Mouse (Mus musculus): ENCODE results near the gene Kbtbd6. TPM values are rescaled to one million over a fixed set of nuclear protein-coding genes. Genes with fewer than 3 reads are reported as not detected.

Gene Kbtbd6
- polyA plus RNA-seq, 1 experiment from 2014 or later: 4.0 TPM

DNA sequence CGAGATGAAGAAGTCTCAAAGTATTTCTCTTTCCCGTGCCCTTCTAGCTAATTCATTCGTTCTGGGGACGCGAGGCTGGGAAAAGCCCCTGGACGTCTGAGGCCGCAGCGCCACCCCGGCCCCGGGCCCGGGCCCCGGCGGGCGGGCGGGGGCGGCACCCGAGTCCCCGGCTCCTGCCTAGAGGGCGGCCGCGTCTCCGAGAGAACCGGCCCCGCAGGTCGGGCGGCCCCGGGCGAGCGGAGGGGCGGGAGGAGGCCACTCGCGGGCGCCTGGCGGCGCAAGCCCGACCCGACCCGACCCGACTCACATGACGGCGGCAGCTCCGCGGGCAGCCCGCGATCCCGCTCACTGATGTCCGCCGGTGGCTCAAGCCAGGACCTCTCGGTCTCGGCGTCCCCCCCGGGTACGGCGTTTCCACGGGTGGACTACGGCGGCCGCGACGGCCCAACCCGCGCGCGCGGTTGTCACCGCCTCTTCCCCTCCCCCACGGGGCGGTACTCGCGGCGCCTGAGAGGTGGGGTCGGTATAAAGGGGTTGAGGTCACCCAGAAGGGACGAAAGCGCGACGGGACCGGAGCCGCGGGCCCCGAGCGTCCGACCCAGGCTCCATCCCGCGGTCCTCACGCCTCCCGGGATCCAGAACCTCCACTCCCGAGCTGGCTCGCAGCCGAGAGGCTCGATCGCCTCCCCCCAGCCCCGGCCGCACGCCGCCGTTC lies 29.1 kb downstream of the Kbtbd6 start, which contains the start of gene Elf1:
TSS of gene Elf1 (plus strand) at position 571 of the 715 bp plus-strand sequence.
- no peaks in the 10 kb centered on the region for H3K9me3 ChIP-seq (ENCODE audit: low read length)
- 0% methylated on average over 91 of the region's 96 CpGs for WGBS
- peak within 1 kb of the TSS; percentile 99 for H3K4me3 ChIP-seq (ENCODE audit: low read length)
- peak within 1 kb of the TSS; percentile 99 for H3K27ac ChIP-seq (ENCODE audit: low read length)
- ATAC-seq (ENCODE audit: low FRiP score, low TSS enrichment): peak; percentile 82
- peaks cover 29% of the 10 kb centered on the region for H3K4me1 ChIP-seq (ENCODE audit: insufficient read depth, low read length)
- no peaks in the 10 kb centered on the region for H3K27me3 ChIP-seq (ENCODE audit: insufficient read depth, low read length)
- peak within 1 kb of the TSS; percentile 94 for H3K9ac ChIP-seq (replicated peaks; ENCODE audit: low read length)
- H3K4me2 ChIP-seq (replicated peaks; ENCODE audit: low read depth, low read length): peak within 1 kb of the TSS; percentile 85
- H3K36me3 ChIP-seq (ENCODE audit: insufficient read depth, low read length): peaks cover 6% of the 10 kb centered on the region

DNA sequence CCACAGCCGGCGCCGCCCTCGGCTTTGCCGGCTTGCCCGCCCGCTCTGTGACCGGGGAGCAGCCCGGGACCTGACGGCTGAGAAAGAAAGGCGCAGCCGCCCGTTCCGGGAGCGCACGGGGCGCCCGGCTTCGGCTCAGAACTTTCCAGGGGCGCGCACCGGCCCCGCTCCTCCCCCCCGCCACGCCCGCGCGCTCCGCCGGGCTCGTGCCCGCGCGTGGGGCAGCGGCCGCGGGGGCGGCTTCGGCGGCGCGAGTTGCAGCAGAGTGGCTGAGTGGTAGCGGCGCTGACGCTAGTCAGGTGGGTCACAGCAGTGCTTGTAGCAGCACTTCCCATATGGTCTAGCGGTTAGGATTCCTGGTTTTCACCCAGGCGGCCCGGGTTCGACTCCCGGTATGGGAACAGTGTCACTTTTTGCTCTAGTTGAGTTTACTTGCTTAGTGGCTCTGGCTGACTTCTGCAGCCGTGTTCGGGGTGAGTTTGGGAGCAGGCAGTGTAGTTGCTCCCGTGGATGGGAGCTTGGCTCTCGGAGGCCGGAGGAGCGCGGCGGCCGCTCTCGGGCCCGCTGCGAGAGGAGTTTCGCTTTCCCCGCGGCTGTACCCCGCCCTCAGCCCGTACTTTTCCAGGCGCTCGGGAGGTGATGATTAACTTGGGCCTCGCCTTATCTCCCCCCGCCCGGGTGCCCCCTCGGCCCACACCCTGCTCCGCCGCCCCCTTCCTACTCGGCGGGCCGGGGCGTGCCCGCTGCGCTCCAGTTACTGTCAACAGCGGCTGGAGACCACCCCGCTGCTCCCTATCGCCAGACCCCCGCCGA lies 29.9 kb downstream of the Kbtbd6 start, which contains the start of gene Wbp4:
TSS of gene Wbp4 (minus strand) at position 182 of the 813 bp plus-strand sequence.
- WGBS: under 1% methylated on average over 85 of the region's 86 CpGs

DNA sequence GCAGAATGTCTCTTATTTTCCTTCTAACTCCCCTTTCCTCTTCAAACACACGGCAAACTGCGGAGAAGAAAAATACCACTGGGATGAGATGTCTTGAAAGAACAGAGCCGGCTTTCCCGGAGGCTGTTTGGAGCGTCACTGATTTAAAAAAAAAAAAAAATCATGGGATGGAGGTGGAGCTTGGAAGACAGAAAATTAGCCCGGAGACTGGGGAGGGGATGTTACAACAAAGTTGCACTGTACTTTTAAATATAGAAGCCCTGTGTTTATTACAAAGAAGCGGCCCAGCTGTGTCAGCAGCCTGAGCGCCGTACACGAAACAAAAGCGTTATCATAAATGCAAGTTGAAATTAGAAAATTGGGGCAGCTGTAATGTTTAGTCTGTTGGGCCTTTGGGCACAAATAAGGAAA lies 30.6 kb downstream of the Kbtbd6 start:
- peak overlapping the region; percentile 94 for H3K9ac ChIP-seq (replicated peaks; ENCODE audit: low read length)
- no peaks in the 10 kb centered on the region for H3K36me3 ChIP-seq (ENCODE audit: insufficient read depth, low read length)
- peak overlapping the region; percentile 99 for H3K4me3 ChIP-seq (ENCODE audit: low read length)
- no peak; the same call in 1 of the 2 replicates for ATAC-seq (ENCODE audit: low FRiP score, low TSS enrichment)
- WGBS: 0% methylated on average over 11 of the region's 11 CpGs
- no peaks in the 10 kb centered on the region for H3K27me3 ChIP-seq (ENCODE audit: insufficient read depth, low read length)
- peak overlapping the region; percentile 99 for H3K27ac ChIP-seq (ENCODE audit: low read length)
- peaks cover 39% of the 10 kb centered on the region for H3K4me1 ChIP-seq (ENCODE audit: insufficient read depth, low read length)
- no peaks in the 10 kb centered on the region for H3K9me3 ChIP-seq (ENCODE audit: low read length)
- H3K4me2 ChIP-seq (replicated peaks; ENCODE audit: low read depth, low read length): peak overlapping the region; percentile 85

More for the DNA sequence above, 29.9 kb downstream of the Kbtbd6 start, which contains the start of gene Wbp4:
- Histone ChIP-seq H3K27me3 (ENCODE audit: insufficient read depth, low read length) (no peaks in the 10 kb centered on the region), H3K27ac (ENCODE audit: low read length) (peak within 1 kb of the TSS; percentile 99), H3K4me2 (replicated peaks; ENCODE audit: low read depth, low read length) (peak within 1 kb of the TSS; percentile 85), H3K9me3 (ENCODE audit: low read length) (no peaks in the 10 kb centered on the region), H3K9ac (replicated peaks; ENCODE audit: low read length) (peak within 1 kb of the TSS; percentile 94), H3K4me3 (ENCODE audit: low read length) (peak within 1 kb of the TSS; percentile 99), H3K36me3 (ENCODE audit: insufficient read depth, low read length) (peaks cover 4% of the 10 kb centered on the region), H3K4me1 (ENCODE audit: insufficient read depth, low read length) (peaks cover 32% of the 10 kb centered on the region)
- peak; percentile 93 for ATAC-seq (ENCODE audit: low FRiP score, low TSS enrichment)

DNA sequence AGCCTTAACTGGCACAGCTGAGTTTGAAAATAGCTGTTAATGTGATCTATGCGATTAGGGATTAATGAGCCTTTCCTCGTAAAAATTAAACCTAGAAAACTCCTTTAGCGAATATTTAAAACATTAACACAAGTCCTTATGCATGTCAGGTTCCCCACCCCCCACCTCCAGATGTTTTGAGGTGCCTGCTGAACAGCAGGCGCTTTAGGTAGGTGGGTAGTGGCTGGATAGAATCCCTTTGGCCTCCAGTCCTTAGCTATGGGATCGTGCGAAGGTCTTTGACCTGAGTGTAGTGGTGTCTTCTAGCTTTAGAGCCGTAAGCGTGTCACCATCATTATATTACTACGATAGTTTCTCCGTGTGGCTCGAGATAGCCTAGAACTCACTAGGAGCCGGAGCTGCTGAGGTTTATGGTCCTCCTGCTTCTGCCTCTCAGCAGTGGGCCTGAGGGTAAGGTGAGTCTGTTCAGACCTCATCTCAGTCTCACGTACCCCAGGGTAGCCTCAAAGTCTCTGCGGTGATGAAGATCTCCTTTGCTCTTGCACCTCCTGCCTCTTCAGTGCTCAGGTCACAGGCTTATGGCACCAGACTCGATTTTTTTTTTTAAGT lies 31.2 kb downstream of the Kbtbd6 start:
- no peaks in the 10 kb centered on the region for H3K9me3 ChIP-seq (ENCODE audit: low read length)
- peak overlapping the region; percentile 99 for H3K4me3 ChIP-seq (ENCODE audit: low read length)
- no peak for ATAC-seq (ENCODE audit: low FRiP score, low TSS enrichment)
- 14% methylated on average over 15 of the region's 15 CpGs for whole genome bisulfite sequencing
- no peaks in the 10 kb centered on the region for H3K27me3 ChIP-seq (ENCODE audit: insufficient read depth, low read length)
- peak overlapping the region; percentile 85 for H3K4me2 ChIP-seq (replicated peaks; ENCODE audit: low read depth, low read length)
- H3K36me3 ChIP-seq (ENCODE audit: insufficient read depth, low read length): no peaks in the 10 kb centered on the region
- H3K4me1 ChIP-seq (ENCODE audit: insufficient read depth, low read length): peaks cover 45% of the 10 kb centered on the region
- peak overlapping the region; percentile 94 for H3K9ac ChIP-seq (replicated peaks; ENCODE audit: low read length)
- peak overlapping the region; percentile 99 for H3K27ac ChIP-seq (ENCODE audit: low read length)

DNA sequence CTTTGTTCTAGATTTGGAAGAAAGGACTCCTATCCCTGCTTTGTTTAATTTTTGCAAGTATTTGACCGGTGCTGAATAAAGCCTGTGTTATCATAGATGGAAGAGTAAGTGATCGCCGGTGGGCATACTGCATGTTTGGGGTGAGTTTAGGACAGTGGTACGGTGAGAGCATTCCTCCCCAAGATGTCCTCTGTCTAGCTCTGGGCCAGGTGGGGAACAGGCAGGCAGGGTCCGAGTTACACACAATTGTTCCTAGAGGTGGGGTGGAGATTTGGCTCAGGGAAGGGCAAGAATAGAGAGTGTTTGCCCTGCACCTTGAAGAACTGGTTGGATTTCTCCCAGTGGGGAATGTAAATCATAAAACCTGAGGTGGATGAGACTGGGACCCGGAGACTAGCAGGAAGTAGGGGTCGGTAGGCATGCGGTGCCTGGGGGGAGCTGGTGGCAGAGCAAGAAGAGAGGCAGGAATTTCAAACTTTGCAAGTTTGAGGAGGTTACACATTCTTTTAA lies 32.0 kb downstream of the Kbtbd6 start:
- Histone ChIP-seq H3K4me2 (replicated peaks; ENCODE audit: low read depth, low read length) (peak overlapping the region; percentile 85), H3K4me3 (ENCODE audit: low read length) (peak overlapping the region; percentile 99), H3K9ac (replicated peaks; ENCODE audit: low read length) (peak overlapping the region; percentile 94), H3K4me1 (ENCODE audit: insufficient read depth, low read length) (peaks cover 50% of the 10 kb centered on the region), H3K27me3 (ENCODE audit: insufficient read depth, low read length) (no peaks in the 10 kb centered on the region), H3K36me3 (ENCODE audit: insufficient read depth, low read length) (no peaks in the 10 kb centered on the region), H3K9me3 (ENCODE audit: low read length) (no peaks in the 10 kb centered on the region), H3K27ac (ENCODE audit: low read length) (peak overlapping the region; percentile 99)
- no peak for ATAC-seq (ENCODE audit: low FRiP score, low TSS enrichment)
- WGBS: 58% methylated on average over 8 of the region's 8 CpGs

DNA sequence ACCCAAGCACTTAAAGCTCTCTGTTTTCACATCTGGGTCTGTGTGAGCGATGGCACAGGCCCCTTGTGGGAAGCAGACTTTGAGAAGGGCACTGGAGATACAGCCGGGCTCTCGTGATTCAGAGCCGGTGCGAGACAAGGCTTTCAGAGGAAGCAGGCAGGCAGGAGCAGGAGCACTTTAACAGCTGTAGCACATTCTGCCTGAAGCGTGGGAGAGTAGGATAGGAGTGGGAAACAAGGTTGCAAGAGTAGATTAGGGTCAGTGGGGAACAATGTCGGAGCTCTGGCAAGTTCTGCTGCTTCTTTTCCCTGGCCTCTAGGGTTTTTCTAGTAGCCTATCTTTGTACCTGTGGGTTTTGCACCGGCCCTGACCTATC lies 35.0 kb downstream of the Kbtbd6 start:
- H3K9ac ChIP-seq (replicated peaks; ENCODE audit: low read length): peak overlapping the region; percentile 60
- peaks cover 39% of the 10 kb centered on the region for H3K4me1 ChIP-seq (ENCODE audit: insufficient read depth, low read length)
- 11% methylated on average over 8 of the region's 8 CpGs for WGBS
- H3K36me3 ChIP-seq (ENCODE audit: insufficient read depth, low read length): 0 out of 2 replicates have a peak, but pooled peaks cover 2% of the 10 kb centered on the region
- 0 out of 2 replicates have a peak, but pooled peaks have one; percentile 0 for ATAC-seq (ENCODE audit: low FRiP score, low TSS enrichment)
- peak overlapping the region; percentile 70 for H3K4me2 ChIP-seq (replicated peaks; ENCODE audit: low read depth, low read length)
- H3K27ac ChIP-seq (ENCODE audit: low read length): peak overlapping the region; percentile 65; the same call in 1 of the 2 replicates
- no peaks in the 10 kb centered on the region for H3K27me3 ChIP-seq (ENCODE audit: insufficient read depth, low read length)
- H3K4me3 ChIP-seq (ENCODE audit: low read length): peak overlapping the region; percentile 47
- no peaks in the 10 kb centered on the region for H3K9me3 ChIP-seq (ENCODE audit: low read length)

DNA sequence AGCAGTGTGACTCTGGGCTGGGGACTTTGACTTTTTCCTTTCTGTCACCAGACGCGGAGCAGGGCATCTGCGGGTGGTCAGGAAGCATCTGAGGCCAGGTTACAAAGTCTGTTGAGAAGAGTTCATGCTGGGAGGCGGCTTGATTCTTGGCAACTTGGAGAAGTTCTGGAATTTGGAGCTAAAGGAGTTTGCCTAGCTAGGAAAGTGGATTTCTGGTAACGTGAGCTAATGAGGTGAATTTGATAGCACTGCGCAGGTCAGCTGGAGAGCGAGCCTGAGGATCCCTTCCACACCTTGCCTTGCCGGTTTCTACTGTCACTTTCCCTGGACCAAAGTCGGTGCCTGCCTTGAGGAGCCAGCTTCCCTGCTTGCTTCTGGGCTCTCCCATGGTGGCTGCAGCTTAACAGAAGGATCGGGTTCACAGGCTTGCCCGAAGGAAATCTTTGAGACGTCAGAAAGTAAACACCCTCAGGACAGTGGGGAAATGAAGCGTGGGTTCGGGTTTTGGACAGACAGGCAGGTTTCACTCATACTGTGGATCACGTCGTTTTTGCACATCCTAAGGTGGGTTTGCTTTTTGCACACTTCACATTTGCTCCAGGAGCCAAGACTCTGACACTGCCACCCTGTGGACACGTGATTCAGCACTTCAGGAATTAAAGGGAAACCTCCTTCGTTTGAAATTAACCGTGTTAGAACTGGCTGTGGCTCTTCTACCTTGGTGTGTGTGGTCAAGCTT lies 35.5 kb downstream of the Kbtbd6 start:
- 0 out of 2 replicates have a peak, but pooled peaks cover 6% of the 10 kb centered on the region for H3K36me3 ChIP-seq (ENCODE audit: insufficient read depth, low read length)
- H3K27me3 ChIP-seq (ENCODE audit: insufficient read depth, low read length): no peaks in the 10 kb centered on the region
- peak overlapping the region; percentile 60 for H3K9ac ChIP-seq (replicated peaks; ENCODE audit: low read length)
- ATAC-seq (ENCODE audit: low FRiP score, low TSS enrichment): peak; percentile 52
- peak overlapping the region; percentile 47 for H3K4me3 ChIP-seq (ENCODE audit: low read length)
- H3K4me1 ChIP-seq (ENCODE audit: insufficient read depth, low read length): peaks cover 39% of the 10 kb centered on the region
- 3% methylated on average over 19 of the region's 19 CpGs for WGBS
- H3K27ac ChIP-seq (ENCODE audit: low read length): peak overlapping the region; percentile 65
- peak overlapping the region; percentile 70 for H3K4me2 ChIP-seq (replicated peaks; ENCODE audit: low read depth, low read length)
- H3K9me3 ChIP-seq (ENCODE audit: low read length): no peaks in the 10 kb centered on the region

DNA sequence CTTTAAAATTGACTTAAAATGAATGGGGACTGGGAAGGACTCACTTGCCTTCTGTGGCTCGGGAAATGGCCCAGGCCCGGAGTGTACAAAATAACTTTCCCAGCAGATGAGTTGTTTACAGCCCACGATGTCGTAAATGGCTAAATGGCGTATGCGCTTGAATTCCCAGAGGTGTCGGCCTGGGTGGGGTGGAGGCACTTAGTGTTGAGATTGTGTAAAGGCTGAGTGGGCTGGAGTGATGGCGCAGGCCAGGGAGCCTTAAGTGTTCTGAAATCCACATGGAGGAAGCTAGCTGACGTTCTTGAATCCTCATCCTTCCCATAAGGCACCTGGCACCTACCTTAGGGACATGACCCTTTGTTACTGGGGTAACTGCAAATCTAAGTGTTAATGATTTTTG lies 36.9 kb downstream of the Kbtbd6 start:
- H3K4me1 ChIP-seq (ENCODE audit: insufficient read depth, low read length): peaks cover 30% of the 10 kb centered on the region
- H3K27ac ChIP-seq (ENCODE audit: low read length): no peak overlapping the region
- H3K9me3 ChIP-seq (ENCODE audit: low read length): no peaks in the 10 kb centered on the region
- ATAC-seq (ENCODE audit: low FRiP score, low TSS enrichment): no peak
- no peak overlapping the region for H3K4me2 ChIP-seq (replicated peaks; ENCODE audit: low read depth, low read length)
- 0 out of 2 replicates have a peak, but pooled peaks cover 6% of the 10 kb centered on the region for H3K36me3 ChIP-seq (ENCODE audit: insufficient read depth, low read length)
- no peaks in the 10 kb centered on the region for H3K27me3 ChIP-seq (ENCODE audit: insufficient read depth, low read length)
- WGBS: 58% methylated on average over 9 of the region's 9 CpGs
- no peak overlapping the region for H3K9ac ChIP-seq (replicated peaks; ENCODE audit: low read length)
- no peak overlapping the region for H3K4me3 ChIP-seq (ENCODE audit: low read length)

DNA sequence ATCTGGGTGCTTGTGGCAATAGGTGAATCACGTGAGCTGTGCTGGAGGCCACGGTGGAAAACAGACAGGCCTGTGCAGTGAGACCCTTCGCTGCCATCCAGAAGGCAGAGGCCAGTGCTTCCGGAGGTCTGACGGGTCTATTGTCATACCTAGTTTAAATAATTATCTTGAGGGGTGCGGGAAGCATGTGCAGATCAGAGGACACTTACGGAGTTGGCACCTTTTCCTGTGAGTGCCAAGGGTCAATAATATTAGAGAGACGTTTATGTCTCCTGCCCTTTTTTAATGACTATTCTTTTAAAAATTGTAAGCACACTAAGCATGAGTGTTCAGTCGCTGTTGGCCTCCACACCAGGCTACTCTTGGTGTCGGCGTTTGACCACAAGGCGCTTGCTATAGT lies 37.5 kb downstream of the Kbtbd6 start:
- no peak for ATAC-seq (ENCODE audit: low FRiP score, low TSS enrichment)
- no peak overlapping the region for H3K27ac ChIP-seq (ENCODE audit: low read length)
- H3K4me2 ChIP-seq (replicated peaks; ENCODE audit: low read depth, low read length): no peak overlapping the region
- no peak overlapping the region for H3K9ac ChIP-seq (replicated peaks; ENCODE audit: low read length)
- no peak overlapping the region for H3K4me3 ChIP-seq (ENCODE audit: low read length)
- no peaks in the 10 kb centered on the region for H3K27me3 ChIP-seq (ENCODE audit: insufficient read depth, low read length)
- 0 out of 2 replicates have a peak, but pooled peaks cover 6% of the 10 kb centered on the region for H3K36me3 ChIP-seq (ENCODE audit: insufficient read depth, low read length)
- H3K9me3 ChIP-seq (ENCODE audit: low read length): no peaks in the 10 kb centered on the region
- H3K4me1 ChIP-seq (ENCODE audit: insufficient read depth, low read length): peaks cover 26% of the 10 kb centered on the region
- WGBS: 73% methylated on average over 12 of the region's 12 CpGs
